Mouse (Mus musculus) heart, postnatal 4 days (tissue): ENCODE data around the gene Gypa. TPM values are rescaled to one million over a fixed set of nuclear protein-coding genes. Genes with fewer than 3 reads are reported as not detected.

Experiments used
- DNase-seq: peaks from one replicate; pipeline ENCODE4 v3.0.0; 2021
- total RNA-seq, 2 experiments: library from RNA; stranded (reverse); gene quantifications; 2 replicates each; pipeline ENCODE4 v1.2.3; 2021

Gypa gene
- total RNA-seq, 2 experiments from 2014 or later: 1.1 to 2.9 TPM

GRCm38 (mm10) chr8:80550436-80550835 is 56.9 kb downstream of the Gypa start:
- no peak for DNase-seq

- no peak for DNase-seq
Observed at GRCm38 (mm10) chr8:80551303-80551702, 57.7 kb downstream of the Gypa start.

GRCm38 (mm10) chr8:80554991-80555390 is 61.4 kb downstream of the Gypa start:
- DNase-seq: no peak

Other genes starting within 250 kb of the Gypa start
- under 1 TPM; 0.34 to 0.55 TPM for gene Frem3, start 117.3 kb downstream of the Gypa start, total RNA-seq
- 10 to 100 TPM; 43.4 to 44.8 TPM for gene Smarca5, start 245.7 kb downstream of the Gypa start, total RNA-seq